Mouse (Mus musculus): ENCODE results near the gene Gpx5. TPM values are rescaled to one million over a fixed set of nuclear protein-coding genes. Genes with fewer than 3 reads are reported as not detected.

Gpx5 gene
- not detected for total RNA-seq (2021)
- long read RNA-seq, experiment 1 = 0 reads
- long read RNA-seq, experiment 2 = 0 reads

DNA sequence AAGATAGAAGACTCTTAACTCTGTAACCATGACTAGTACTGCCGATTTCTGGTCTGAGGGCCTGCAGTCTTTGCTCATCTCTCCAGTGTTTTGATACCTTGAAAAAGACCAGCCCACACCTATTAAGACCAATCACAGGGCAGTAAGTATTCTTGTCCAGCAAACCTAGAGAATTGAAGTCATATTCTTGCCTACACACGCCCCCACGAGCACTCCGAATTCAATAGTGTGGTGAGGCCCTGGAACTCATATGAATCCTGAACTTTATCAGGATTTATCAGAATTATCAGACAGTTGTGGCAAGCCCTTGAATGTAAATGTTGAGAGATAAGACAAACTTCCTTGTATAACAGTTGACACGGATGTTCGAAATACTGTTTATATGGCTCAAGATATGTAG lies at the start of gene Gpx5:
TSS of gene Gpx5 (minus strand) at position 101 of the 400 bp plus-strand sequence.
- no peak for DNase-seq
- intact Hi-C loops (cut with DNase I) = no loop called here

DNA sequence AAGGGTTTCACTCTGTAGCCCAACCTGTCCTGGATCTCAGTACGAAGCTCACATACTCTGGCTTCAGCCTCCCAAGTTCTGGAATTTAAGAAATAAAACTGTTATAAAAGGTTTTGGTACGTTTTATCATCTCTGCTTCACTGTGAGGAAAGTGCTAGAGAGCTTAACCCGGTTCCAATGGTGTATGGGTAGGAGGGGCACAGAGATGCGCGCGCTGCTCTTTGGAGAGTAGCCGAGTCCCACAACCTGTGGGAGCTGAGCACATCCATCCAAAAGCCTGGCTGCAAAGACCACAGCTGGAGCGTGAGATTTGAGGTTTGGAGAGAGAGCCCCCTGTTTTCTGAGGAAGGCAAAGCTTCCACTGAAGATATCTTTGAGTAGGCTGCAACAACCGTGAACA lies 34.9 kb upstream of the Gpx5 start:
- intact Hi-C loops (cut with DNase I) = loop anchor here (10.0 kb wide), 1 partner anchor 113 kb away; no protein-coding TSS in a partner anchor
- no peak for DNase-seq

- DNase-seq = peak; percentile 50 to 56
- intact Hi-C loops (cut with DNase I) = loop anchor here (10.0 kb wide), 1 partner anchor 112 kb away; no protein-coding TSS in a partner anchor
Observed at GRCm38 (mm10) chr13:21326657-21327211, 34.2 kb upstream of the Gpx5 start.

GRCm38 (mm10) chr13:21326191-21326590 lies 33.7 kb upstream of the Gpx5 start:
- intact Hi-C loops (cut with DNase I) = loop anchor here (10.0 kb wide), 1 partner anchor 111 kb away; no protein-coding TSS in a partner anchor
- no peak for DNase-seq

- intact Hi-C loops (cut with DNase I) = loop anchor here (10.0 kb wide), 1 partner anchor 109 kb away; no protein-coding TSS in a partner anchor
- DNase-seq = no peak
Observed at GRCm38 (mm10) chr13:21323405-21323804, 30.9 kb upstream of the Gpx5 start.

DNA sequence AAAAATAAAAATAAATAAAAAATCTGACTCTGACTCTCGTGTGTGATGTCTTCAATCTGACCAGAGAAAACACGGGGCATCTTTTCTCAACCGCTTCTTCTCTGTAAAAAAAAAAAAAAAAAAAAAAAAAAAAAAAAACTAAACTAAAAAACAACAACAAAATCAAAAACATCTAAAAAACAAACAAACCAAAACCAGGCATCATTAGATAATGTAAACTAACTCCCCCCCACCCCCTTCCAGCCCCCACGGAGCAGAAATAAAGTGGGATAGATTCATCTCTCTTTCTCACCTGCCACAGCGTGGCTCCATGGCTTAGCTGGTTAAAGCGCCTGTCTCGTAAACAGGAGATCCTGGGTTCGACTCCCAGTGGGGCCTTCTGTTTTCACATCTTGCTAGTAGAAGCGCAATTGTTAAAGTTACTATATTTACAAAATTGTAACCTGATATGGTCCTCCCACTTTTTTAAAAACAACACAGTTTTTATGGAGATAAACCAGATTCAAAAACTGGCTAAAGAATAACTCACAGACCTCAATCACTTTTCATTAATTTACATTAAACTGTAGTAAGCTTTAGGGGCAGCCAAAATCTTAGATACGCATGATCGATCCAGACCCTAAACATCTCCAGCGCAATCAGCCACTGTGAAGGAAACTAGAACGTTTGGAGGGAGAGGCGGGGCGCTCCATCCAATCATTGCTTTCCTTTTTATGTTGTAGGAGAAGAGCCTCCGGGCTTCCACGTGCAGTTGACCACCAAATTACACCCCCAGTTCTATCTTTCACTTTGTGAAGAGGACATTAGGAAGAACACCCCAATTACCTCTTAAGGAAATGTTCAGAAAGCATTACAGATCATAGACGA lies 30.2 kb upstream of the Gpx5 start:
- DNase-seq = no peak
- intact Hi-C loops (cut with DNase I) = loop anchor here (10.0 kb wide), 1 partner anchor 108 kb away; no protein-coding TSS in a partner anchor

DNA sequence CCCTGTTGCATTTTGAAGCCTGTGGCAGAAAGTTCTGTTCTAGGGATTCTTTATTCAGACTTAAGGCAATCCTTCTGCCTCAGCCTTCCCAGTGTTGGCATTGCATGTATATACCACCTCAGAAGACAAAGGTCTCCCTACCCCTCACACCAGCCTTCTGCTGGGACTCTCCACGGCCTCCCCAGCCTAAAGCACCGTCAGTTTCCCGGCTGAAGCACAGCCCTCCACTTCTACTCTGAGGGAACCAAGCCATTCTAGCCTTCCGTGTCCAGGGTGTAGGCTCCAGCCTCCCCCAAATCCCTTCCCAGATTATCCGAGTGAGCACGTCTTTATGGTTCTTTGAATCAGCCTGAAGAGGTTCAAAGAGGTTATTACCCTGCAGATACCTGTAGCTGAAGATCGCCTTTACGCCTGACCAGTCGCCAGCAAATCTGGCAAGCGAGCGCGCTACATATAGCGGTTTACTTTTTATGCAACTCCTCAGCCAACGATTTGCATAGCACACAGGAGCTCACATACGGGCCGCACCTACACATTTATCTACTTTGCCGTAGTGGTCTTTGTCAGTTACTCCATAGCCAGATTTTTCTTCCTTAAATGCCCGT lies 29.5 kb upstream of the Gpx5 start:
- no peak for DNase-seq
- intact Hi-C loops (cut with DNase I) = loop anchor here (10.0 kb wide), 1 partner anchor 107 kb away; no protein-coding TSS in a partner anchor

DNA sequence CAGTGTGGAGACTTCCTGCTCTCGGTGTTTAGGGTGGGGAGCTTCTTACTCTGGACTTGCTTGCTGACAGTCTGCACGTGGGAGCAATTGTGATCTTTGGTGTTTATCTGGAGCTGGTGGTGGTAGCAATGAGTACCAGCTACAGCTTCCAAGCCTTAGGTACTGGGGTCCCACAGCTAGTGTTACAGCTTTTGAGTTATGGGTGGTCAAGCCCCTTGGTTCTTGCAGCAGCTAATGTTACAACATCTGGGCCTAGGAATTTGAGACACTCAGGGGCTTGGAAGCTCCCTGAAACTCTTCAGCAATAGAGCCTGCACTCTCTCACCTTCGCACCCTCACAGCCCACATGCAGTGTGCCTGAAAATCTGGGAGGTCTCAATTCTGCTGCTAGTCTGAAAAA lies 27.7 kb upstream of the Gpx5 start:
- intact Hi-C loops (cut with DNase I) = loop anchor here (10.0 kb wide), 1 partner anchor 105 kb away; no protein-coding TSS in a partner anchor
- no peak for DNase-seq

GRCm38 (mm10) chr13:21313903-21314302 lies 21.4 kb upstream of the Gpx5 start:
- intact Hi-C loops (cut with DNase I) = no loop called here
- DNase-seq = no peak

DNA sequence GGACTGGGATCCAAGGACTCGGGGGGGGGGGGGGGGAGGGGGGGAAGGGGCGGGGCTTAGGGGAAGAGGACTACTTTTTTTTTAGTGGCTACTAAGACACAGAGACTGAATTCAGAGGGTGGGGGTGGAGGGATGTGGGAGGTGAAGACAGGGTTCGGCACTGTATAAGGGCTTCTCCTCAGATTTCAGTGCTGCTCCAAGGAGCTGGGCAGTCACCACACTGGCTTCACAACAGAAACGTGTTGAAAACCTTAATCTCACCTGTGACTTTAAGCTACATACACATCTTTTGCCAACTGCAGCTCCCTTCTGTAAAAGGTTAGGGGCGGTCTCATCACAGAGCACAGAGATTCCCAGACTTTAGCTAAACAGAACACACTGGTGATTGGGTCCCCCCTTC lies 20.3 kb upstream of the Gpx5 start:
- DNase-seq = no peak
- intact Hi-C loops (cut with DNase I) = no loop called here

DNA sequence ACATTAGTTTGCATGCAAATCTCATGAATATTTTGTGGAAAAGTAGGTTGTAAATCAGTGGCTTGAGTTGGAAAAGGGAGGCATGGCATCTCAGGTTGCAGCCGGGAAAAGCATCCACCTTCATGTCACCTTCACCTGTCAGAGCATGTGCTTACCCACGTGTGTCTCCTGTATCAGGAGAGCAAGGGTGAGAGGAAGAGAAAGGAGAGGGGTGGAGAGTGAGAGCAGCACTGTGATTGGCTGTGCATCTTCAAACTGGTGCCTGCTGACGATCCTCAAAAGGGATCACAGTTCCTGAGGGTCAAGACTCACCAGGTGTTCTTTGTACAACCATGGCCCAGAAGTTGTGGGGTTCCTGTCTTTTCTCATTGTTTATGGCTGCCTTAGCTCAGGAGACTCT lies 19.4 kb upstream of the Gpx5 start, which contains the start of gene Gpx6:
TSS of gene Gpx6 (plus strand) at position 200 of the 400 bp plus-strand sequence.
- intact Hi-C loops (cut with DNase I) = no loop called here
- DNase-seq = no peak

- intact Hi-C loops (cut with DNase I) = no loop called here
- no peak for DNase-seq
Observed at GRCm38 (mm10) chr13:21309788-21310187, 17.3 kb upstream of the Gpx5 start.

DNA sequence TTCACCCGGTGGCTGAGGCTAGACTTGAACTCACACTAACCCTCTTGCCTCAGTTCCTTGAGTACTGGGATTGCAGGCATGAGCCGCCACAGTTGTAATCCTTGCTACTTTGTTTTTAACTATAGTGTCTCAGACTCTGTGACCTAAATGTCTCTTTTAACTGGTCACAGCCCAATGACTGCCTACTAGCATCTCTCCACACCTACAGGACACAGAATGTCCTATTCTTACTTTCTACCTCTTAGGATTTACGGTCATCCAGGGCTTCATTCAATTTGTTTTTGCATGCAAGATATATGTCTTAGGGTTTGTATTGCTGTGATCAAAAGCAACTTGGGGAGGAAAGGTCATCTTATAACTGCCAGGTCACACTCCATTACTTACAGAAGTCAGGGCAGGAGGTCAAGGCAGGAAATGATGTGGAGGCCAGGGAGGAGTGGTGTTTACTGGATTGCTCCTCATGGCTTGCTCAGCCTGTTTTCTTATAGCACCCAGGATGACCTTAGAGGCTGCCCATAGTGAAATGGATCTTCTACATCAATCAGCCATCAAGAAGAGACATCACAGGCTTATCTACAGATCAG lies 12.0 kb upstream of the Gpx5 start:
- no peak for DNase-seq
- intact Hi-C loops (cut with DNase I) = no loop called here

DNA sequence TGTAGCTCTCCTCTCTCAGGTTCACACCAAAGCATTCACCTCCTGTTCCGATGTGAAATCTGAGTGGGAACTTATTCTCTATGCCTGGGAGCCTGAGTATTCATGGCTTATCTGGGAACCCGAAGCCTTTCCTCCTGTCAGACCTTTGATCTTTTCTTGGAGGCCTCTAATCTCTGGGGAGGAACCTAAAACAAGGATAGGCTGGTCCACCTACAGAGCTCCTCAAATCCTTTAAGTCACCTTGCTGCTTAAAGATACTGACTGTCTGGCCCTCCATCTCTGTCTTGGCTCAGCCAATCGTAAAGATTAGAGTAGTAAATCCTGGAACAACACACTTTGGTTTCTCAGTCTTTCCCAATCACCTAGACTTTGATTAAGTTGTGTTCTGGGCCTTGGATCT lies 6.0 kb upstream of the Gpx5 start:
- intact Hi-C loops (cut with DNase I) = no loop called here

GRCm38 (mm10) chr13:21279559-21279958 lies 13.0 kb downstream of the Gpx5 start:
- intact Hi-C loops (cut with DNase I) = loop anchor here (5.0 kb wide), 1 partner anchor 112 kb away; no protein-coding TSS in a partner anchor
- DNase-seq = peak; percentile 43 to 66

More for the DNA sequence above, 6.0 kb upstream of the Gpx5 start:
- no peak for DNase-seq

DNA sequence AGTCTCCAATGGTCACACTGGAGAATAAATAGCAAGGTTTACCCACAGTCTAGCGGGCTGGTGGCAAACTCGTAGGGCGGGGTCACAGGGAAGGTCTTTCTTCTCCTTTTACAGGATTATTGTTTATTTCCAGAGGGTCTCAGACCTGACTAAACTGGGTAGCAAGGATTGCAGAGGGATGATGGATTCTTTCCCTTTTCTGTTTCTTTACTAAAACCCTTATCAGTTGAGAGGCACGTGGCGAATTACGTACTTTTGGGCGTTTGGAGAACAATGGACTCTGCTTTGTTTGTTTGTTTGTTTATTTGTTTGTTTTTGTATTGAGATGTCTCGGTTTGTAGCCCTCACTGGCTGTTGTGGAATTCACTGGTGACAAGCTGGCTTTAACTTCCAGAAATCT lies 13.5 kb downstream of the Gpx5 start:
- no peak for DNase-seq
- intact Hi-C loops (cut with DNase I) = loop anchor here (5.0 kb wide), 1 partner anchor 112 kb away; no protein-coding TSS in a partner anchor

DNA sequence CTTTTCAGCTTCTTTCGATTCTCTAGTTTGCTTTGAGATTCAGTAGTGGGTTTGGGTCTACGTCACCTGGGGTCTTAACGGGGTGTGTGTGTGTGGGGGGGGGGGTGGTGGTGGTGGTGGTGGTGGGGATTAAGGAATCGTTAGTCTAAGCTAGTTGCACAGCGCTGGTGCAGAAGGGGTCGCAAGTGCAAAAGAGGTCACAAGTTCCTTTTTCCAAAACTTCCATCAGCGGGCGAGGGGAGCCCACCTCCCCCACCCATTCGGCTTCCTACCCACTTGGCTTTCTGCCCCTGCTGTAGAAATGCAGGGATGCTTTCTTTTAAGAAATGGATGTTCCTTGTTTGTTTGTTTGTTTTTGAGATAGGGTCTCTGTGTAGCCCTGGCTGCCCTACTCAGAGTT lies 16.0 kb downstream of the Gpx5 start:
- intact Hi-C loops (cut with DNase I) = loop anchor here (5.0 kb wide), 1 partner anchor 109 kb away; no protein-coding TSS in a partner anchor
- no peak for DNase-seq

DNA sequence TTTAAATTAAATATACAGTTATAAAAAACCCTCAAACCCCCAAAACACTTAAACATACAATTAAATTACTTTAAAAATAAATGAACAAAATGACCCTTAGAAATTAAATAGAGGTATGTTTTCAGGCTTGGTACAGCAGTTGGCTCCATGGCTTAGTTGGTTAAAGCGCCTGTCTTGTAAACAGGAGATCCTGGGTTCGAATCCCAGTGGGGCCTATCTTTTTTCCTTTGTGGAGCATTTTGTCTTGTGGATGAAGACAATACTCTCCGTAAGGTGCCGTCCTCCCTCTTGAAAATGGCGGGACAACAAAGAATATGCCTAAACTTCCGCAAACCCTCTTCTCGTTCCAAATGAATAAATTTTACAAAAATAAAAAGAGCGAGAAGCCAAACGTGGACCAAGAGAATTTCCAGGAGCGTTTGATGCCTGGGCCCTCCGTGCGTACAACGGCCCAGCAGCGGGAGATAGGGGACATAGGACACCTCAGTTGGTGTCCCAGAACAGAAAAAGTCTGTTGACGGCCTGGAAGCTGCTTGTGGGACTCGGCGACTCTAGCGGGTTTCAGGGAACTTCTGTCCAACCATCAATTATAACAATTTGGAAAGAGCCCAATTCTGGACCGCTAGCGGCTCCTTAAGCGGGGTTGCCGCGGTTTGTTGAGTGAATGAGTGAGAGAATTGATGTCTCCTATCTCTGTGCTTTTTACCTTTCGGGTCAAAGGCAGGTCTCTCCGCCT lies 16.5 kb downstream of the Gpx5 start:
- DNase-seq = peak in 1 of 2 experiments; percentile 13

GRCm38 (mm10) chr13:21275021-21275814 lies 17.3 kb downstream of the Gpx5 start:
- DNase-seq = no peak

More for the DNA sequence above, 16.5 kb downstream of the Gpx5 start:
- intact Hi-C loops (cut with DNase I) = loop anchor here (5.0 kb wide), 1 partner anchor 109 kb away; no protein-coding TSS in a partner anchor

More at GRCm38 (mm10) chr13:21275021-21275814, 17.3 kb downstream of the Gpx5 start:
- intact Hi-C loops (cut with DNase I) = loop anchor here (5.0 kb wide), 1 partner anchor 108 kb away; no protein-coding TSS in a partner anchor
